Mouse (Mus musculus) spleen, adult 2 months (tissue): ENCODE measurements around the gene Prkce.

Source experiments
- CTCF ChIP-seq: fragments of 200-500 bp; IDR thresholded peaks from 2 replicates; pipeline ENCODE4 v1.5.1; 2011; ENCODE audit warnings: mild to moderate bottlenecking, inconsistent platforms; ENCODE audit not compliant: insufficient read depth, insufficient read length, insufficient replicate concordance; ENCODE audit errors: extremely low read depth
- POLR2A ChIP-seq: fragments of 200-500 bp; IDR thresholded peaks from 2 replicates; pipeline ENCODE4 v1.6.1; 2011; ENCODE audit warnings: low read depth, low read length, inconsistent platforms

- no peak for TF ChIP-seq CTCF
- TF ChIP-seq POLR2A = no peak
Observed at GRCm38 (mm10) chr17:86592991-86593586, 425.5 kb downstream of the Prkce start.
